Mouse (Mus musculus) kidney, adult 2 months (tissue): ENCODE measurements around the gene Bsn. TPM values are rescaled to one million over a fixed set of nuclear protein-coding genes. Genes with fewer than 3 reads are reported as not detected.

ENCODE experiments used
- DNase-seq: peaks from one replicate; pipeline ENCODE4 v3.0.0; 2021
- H3K27ac ChIP-seq: fragments of 200-500 bp; 2 replicates; pipeline ENCODE4 v1.5.1; 2012; ENCODE audit warnings: low read depth, low read length, control low read depth, inconsistent platforms; ENCODE audit not compliant: insufficient read depth
- H3K27me3 ChIP-seq: fragments of 200-500 bp; replicated peaks from 2 replicates; pipeline ENCODE4 v1.6.1; 2012; ENCODE audit warnings: mild to moderate bottlenecking, moderate library complexity, low read length, inconsistent platforms; ENCODE audit not compliant: control insufficient read depth, insufficient read depth
- H3K36me3 ChIP-seq: fragments of 200-500 bp; 2 replicates; pipeline ENCODE4 v1.6.1; 2012; ENCODE audit warnings: mild to moderate bottlenecking, moderate library complexity, low read length, inconsistent platforms; ENCODE audit not compliant: control insufficient read depth, insufficient read depth
- H3K4me1 ChIP-seq: fragments of 200-500 bp; 2 replicates; pipeline ENCODE4 v1.6.1; 2011; ENCODE audit warnings: low read length; ENCODE audit not compliant: control insufficient read depth, insufficient read depth
- H3K4me3 ChIP-seq: fragments of 200-500 bp; 2 replicates; pipeline ENCODE4 v1.5.1; 2011; ENCODE audit warnings: mild to moderate bottlenecking, low read depth, low read length, control low read depth; ENCODE audit not compliant: insufficient read depth
- CTCF ChIP-seq: fragments of 200-500 bp; conservative IDR thresholded peaks from 2 replicates; pipeline ENCODE4 v1.5.1; 2011; ENCODE audit warnings: low read depth, mild to moderate bottlenecking, control low read depth, low read length, moderate library complexity, mixed read lengths; ENCODE audit not compliant: insufficient read depth, insufficient read length
- POLR2A ChIP-seq: fragments of 200-500 bp; IDR thresholded peaks from one replicate; pipeline ENCODE4 v1.6.1; 2011; ENCODE audit warnings: low read depth, low read length, control low read depth
- WGBS: fragments of 180-500 bp; shearing (Covaris S2); methylation state at CpG from one replicate; pipeline ENCODE4 v1.1.7; 2018; 5-methylcytosine and 5-hydroxymethylcytosine counted together
- polyA plus RNA-seq: library from polyadenylated mRNA; depleted of rRNA; stranded (reverse); fragments of >200 nt; gene quantifications from 2 replicates; pipeline ENCODE4 v1.2.3, GENCODE M21; 2012

The Bsn gene
- polyA plus RNA-seq, 1 experiment, result 0.17 TPM

DNA sequence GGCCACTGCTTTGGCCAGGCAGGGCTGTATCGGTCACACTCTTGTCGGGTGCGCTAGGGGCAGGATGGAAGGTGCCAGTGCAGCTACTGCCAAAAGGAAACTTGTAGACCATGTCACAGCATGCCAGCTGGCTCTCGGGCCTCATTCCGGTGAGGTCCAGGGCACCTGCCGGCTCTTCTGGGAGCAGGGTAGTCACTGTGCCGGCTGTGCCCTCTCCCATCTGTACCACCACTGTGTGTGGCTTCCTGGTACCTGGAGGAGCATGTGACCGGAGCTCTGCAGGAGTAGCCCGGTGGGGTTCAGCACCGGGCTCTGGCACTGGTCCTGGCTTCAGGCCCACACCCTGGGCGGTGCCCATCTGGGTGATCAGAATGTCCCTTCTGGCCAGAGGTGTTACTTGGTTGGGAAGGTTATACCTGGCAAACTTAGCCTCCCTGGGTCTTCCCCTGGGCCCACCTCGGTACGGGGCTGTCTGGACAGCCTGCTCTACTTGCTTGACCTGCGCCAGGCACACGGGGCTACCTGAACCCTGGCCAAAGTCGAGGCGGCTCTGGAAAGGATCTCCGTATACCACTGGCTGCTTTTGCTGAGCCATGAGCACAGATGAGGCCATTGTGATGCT, 77.4 kb downstream of the Bsn start:
- H3K36me3 ChIP-seq, result no peaks in the 10 kb centered on the region
- H3K4me1 ChIP-seq, result no peaks in the 10 kb centered on the region
- TF ChIP-seq CTCF (no peak), POLR2A (no peak)
- H3K4me3 ChIP-seq, result no peak overlapping the region
- H3K27ac ChIP-seq, result no peak overlapping the region
- no peak for DNase-seq
- WGBS, result 88% methylated on average over 18 of the region's 18 CpGs
- no peaks in the 10 kb centered on the region for H3K27me3 ChIP-seq

DNA sequence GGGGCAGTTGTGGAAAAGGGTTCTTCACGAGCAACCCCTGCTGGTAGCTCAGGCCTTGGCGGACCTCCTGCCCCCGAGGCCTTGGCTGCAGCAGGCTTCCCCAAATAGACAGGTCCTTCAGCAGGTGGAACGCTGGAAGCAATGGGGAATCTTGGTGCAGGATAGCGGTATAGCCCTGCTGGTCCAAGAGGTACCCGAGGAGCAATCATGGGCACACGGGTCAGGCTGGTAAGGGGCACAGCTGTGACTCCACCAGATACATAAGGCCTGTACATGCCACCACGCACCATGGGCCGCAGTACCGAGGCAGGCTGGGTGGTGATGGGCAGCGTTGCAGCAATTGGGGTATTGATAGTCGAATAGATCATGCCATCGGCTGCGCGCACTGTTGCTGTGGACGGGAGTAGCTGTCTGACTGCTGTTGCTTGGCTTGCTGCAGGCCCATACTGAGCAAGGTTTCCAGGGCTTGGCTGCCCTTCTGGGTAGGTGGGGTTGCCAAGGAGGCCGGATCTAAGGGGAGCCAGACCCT, 78.5 kb downstream of the Bsn start:
- no peak for DNase-seq
- H3K4me3 ChIP-seq, result no peak overlapping the region
- WGBS, result 75% methylated on average over 17 of the region's 17 CpGs

DNA sequence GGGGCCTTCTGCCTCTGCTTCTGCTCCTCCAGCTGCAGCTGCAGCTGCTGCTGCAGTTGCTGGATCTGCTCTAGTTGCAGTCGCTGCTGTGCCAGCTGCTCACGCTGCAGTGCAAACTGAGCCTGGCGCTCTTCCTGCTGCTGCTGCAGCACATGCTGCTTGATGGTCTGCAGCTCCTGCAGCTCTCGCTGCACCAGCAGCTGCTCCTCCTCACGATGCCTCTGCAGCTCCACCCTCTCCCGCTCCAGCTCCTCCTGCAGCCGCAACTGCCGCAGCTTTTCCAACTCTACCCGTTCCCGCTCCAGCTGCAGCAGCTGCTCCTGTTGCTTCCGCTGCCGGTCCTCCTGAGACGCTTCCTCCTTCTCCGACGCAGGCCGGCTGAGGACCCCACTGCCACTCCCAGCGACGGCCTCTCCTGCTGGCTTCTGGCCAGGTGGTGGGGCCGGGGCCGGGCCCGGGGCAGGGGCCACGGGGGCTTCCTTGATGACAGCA, 79.0 kb downstream of the Bsn start:
- TF ChIP-seq POLR2A (no peak), CTCF (no peak)
- Histone ChIP-seq H3K4me1 (no peaks in the 10 kb centered on the region), H3K4me3 (peak overlapping the region; percentile 13; the same call in 1 of the 2 replicates), H3K27me3 (no peaks in the 10 kb centered on the region), H3K27ac (no peak overlapping the region), H3K36me3 (no peaks in the 10 kb centered on the region)
- WGBS, result 14% methylated on average over 22 of the region's 22 CpGs
- DNase-seq, result no peak

More for the DNA sequence above, 78.5 kb downstream of the Bsn start:
- H3K27me3 ChIP-seq, result no peaks in the 10 kb centered on the region
- H3K4me1 ChIP-seq, result no peaks in the 10 kb centered on the region
- H3K36me3 ChIP-seq, result no peaks in the 10 kb centered on the region
- no peak for TF ChIP-seq CTCF
- TF ChIP-seq POLR2A, result no peak
- H3K27ac ChIP-seq, result no peak overlapping the region

DNA sequence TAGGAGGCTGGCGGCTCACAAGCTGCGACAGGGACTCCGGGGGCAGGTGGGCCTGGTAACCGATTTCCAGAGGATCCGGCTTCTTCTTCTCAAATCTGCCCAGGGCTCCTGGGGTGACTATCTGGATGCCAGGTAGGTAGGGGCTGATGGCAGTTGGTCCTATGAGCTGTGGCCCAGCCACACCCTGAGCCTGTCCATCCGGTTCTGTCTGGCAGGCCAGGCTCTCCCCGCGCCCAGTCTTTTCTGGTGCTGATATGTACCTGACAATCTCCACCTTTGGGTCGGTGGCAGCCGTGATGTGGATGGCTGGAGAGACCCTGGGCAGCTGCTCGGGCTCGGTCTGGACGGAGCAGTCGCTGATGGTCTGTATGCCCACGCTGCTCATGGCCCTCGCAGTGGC, 80.0 kb downstream of the Bsn start:
- Histone ChIP-seq H3K4me1 (no peaks in the 10 kb centered on the region), H3K27me3 (no peaks in the 10 kb centered on the region), H3K4me3 (no peak overlapping the region), H3K36me3 (no peaks in the 10 kb centered on the region), H3K27ac (no peak overlapping the region)
- no peak for TF ChIP-seq CTCF
- no peak for TF ChIP-seq POLR2A
- 85% methylated on average over 16 of the region's 16 CpGs for WGBS
- no peak for DNase-seq

DNA sequence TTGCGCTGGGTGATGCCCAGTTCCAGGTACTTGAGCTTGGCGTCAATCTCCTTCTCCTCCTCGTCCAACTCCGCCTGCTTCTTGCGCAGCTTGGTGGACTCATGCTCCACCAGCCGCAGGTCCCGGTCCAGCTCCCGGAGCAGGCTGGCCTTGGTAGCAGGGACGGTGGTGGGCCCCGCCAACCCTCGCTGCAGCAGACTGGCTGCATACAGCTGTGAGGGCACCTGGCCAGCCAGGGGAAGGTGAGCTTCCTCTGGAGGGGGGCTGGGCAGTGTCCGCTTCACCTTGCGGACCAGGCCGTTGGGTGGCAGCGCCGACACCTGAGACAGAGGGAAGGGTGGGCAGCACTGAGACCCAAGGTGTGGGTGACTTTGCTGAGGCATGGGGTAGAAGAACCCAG, 82.3 kb downstream of the Bsn start:
- WGBS, result 86% methylated on average over 16 of the region's 16 CpGs
- DNase-seq, result no peak
- no peak overlapping the region for H3K27ac ChIP-seq
- no peaks in the 10 kb centered on the region for H3K36me3 ChIP-seq
- no peak for TF ChIP-seq CTCF
- no peak for TF ChIP-seq POLR2A
- no peaks in the 10 kb centered on the region for H3K27me3 ChIP-seq
- no peaks in the 10 kb centered on the region for H3K4me1 ChIP-seq
- H3K4me3 ChIP-seq, result no peak overlapping the region

DNA sequence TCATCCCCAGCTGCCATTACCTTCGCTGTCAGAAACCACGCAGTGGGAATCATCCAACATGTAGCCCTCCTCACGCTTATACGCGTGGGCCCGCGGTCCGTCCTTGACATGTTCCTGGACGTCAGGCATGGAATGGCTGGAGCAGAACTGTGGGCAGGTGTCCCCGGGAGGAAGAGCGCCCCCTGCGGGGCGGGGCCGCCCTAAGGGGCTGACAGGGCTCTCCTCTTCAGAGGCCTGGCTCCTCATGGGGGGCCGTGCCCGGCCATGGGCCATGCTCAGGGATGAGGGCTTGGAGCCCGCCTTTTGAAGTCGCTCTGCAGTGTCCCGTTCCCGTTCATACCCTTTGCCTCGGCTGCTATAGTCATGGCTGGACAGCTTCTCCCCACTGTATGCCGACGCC, 84.1 kb downstream of the Bsn start:
- no peak for DNase-seq
- no peaks in the 10 kb centered on the region for H3K4me1 ChIP-seq
- H3K27me3 ChIP-seq, result no peaks in the 10 kb centered on the region
- TF ChIP-seq POLR2A (no peak), CTCF (no peak)
- no peak overlapping the region for H3K4me3 ChIP-seq
- H3K27ac ChIP-seq, result no peak overlapping the region
- WGBS, result 93% methylated on average over 23 of the region's 23 CpGs
- H3K36me3 ChIP-seq, result no peaks in the 10 kb centered on the region

DNA sequence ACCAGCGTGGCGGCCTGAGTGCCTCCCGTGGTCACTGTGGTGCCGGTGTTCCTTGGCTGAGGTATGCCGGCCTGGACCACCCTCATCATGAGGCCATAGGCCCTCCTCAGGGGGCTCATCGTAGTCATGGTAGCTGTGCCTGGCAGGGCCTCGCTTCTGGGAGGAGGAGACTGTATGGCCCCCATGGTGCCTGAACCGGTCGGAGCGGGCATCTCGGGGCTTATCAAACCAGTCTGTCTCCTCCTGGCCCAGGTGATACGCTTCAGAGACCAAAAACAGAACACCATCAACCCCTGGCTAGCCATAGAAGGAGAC, 84.7 kb downstream of the Bsn start:
- WGBS, result 80% methylated on average over 12 of the region's 12 CpGs
- no peaks in the 10 kb centered on the region for H3K27me3 ChIP-seq
- no peak overlapping the region for H3K27ac ChIP-seq
- no peak for TF ChIP-seq POLR2A
- TF ChIP-seq CTCF, result no peak
- no peaks in the 10 kb centered on the region for H3K36me3 ChIP-seq
- no peak overlapping the region for H3K4me3 ChIP-seq
- no peak for DNase-seq
- no peaks in the 10 kb centered on the region for H3K4me1 ChIP-seq
